Mouse (Mus musculus) hindbrain, postnatal 0 days (tissue): ENCODE measurements around the gene Ano7. TPM values are rescaled to one million over a fixed set of nuclear protein-coding genes. Genes with fewer than 3 reads are reported as not detected.

ENCODE experiments used
- ATAC-seq: fragments of 200-750 bp; cut with Nextera tagmentation; 2 replicates; pipeline ENCODE4 v1.8.0; 2017; ENCODE audit warnings: mild to moderate bottlenecking, moderate TSS enrichment, moderate library complexity
- DNase-seq: peaks from one replicate; pipeline ENCODE4 v3.0.0-alpha.2; 2015; ENCODE audit warnings: low spot score
- H3K27ac ChIP-seq: fragments of 300-500 bp; sonication (generic); 2 replicates; pipeline ENCODE4 v1.5.1; 2014; ENCODE audit warnings: mild to moderate bottlenecking
- H3K27me3 ChIP-seq: fragments of 300-500 bp; sonication (generic); 2 replicates; pipeline ENCODE4 v1.6.1; 2014; ENCODE audit warnings: low read length, mixed read lengths; ENCODE audit not compliant: insufficient read depth
- H3K36me3 ChIP-seq: fragments of 300-500 bp; sonication (generic); 2 replicates; pipeline ENCODE4 v1.6.1; 2014; ENCODE audit warnings: low read length, mixed read lengths; ENCODE audit not compliant: insufficient read depth
- H3K4me1 ChIP-seq: fragments of 300-500 bp; sonication (generic); 2 replicates; pipeline ENCODE4 v1.6.1; 2014; ENCODE audit warnings: antibody characterized with exemption, low read length, mixed read lengths; ENCODE audit not compliant: insufficient read depth
- H3K4me2 ChIP-seq: fragments of 300-500 bp; sonication (generic); 2 replicates; pipeline ENCODE4 v1.6.1; 2014; ENCODE audit warnings: low read depth, mild to moderate bottlenecking, low read length, moderate library complexity, mixed read lengths
- H3K4me3 ChIP-seq: fragments of 300-500 bp; sonication (generic); 2 replicates; pipeline ENCODE4 v1.5.1; 2014; ENCODE audit warnings: low read length
- H3K9ac ChIP-seq: fragments of 300-500 bp; sonication (generic); replicated peaks from 2 replicates; pipeline ENCODE4 v1.6.1; 2014; ENCODE audit warnings: mild to moderate bottlenecking, low read length, moderate library complexity, mixed read lengths
- H3K9me3 ChIP-seq: fragments of 300-500 bp; sonication (generic); 2 replicates; pipeline ENCODE4 v1.6.1; 2016; ENCODE audit warnings: low read length, mixed read lengths
- CTCF ChIP-seq: IDR thresholded peaks from 2 replicates; pipeline ENCODE4 v1.5.1; 2016; ENCODE audit warnings: antibody characterized with exemption, control low read depth, low read depth
- WGBS: fragments of 180-500 bp; shearing (Covaris S2); extraction: QIAGEN DNeasy Blood & Tissue Kit; methylation state at CpG from one replicate; pipeline ENCODE4 v1.1.7; 2014; 5-methylcytosine and 5-hydroxymethylcytosine counted together
- polyA plus RNA-seq: library from polyadenylated mRNA; unstranded; fragments of >200 nt; fragmentation: Nextera tagmentation; extraction: Ambion mirVana; gene quantifications from 2 replicates; pipeline ENCODE4 v1.2.1, GENCODE M21; 2015
- total RNA-seq: library from RNA; depleted of rRNA; stranded (reverse); fragments of >200 nt; gene quantifications from 2 replicates; pipeline ENCODE4 v1.2.3, GENCODE M21; 2014; rRNA removed

The Ano7 gene
- total RNA-seq (0.22 and 0.89 TPM in 2 replicates), polyA plus RNA-seq (1.9 and 2.3 TPM in 2 replicates)

GRCm38 (mm10) chr1:93373665-93374064 lies at the start of gene Ano7:
TSS of gene Ano7 (plus strand) at chr1:93373930.
- ATAC-seq (0 out of 2 replicates have a peak, but pooled peaks have one; percentile 38), DNase-seq (no peak)
- Histone ChIP-seq H3K9me3 (no peaks in the 10 kb centered on the region), H3K9ac (no peak within 1 kb of the TSS), H3K27me3 (no peaks in the 10 kb centered on the region), H3K4me1 (no peaks in the 10 kb centered on the region), H3K27ac (no peak within 1 kb of the TSS), H3K36me3 (no peaks in the 10 kb centered on the region), H3K4me3 (no peak within 1 kb of the TSS), H3K4me2 (no peak within 1 kb of the TSS)
- no peak for TF ChIP-seq CTCF
- WGBS, result 80% methylated on average over 4 of the region's 4 CpGs

GRCm38 (mm10) chr1:93323973-93324372 lies 49.8 kb upstream of the Ano7 start:
- H3K27me3 ChIP-seq, result no peaks in the 10 kb centered on the region
- ATAC-seq (no peak), DNase-seq (no peak)
- no peak for TF ChIP-seq CTCF
- H3K9me3 ChIP-seq, result no peaks in the 10 kb centered on the region
- no peak overlapping the region for H3K4me3 ChIP-seq
- no peak overlapping the region for H3K27ac ChIP-seq
- peaks cover 58% of the 10 kb centered on the region for H3K36me3 ChIP-seq
- no peaks in the 10 kb centered on the region for H3K4me1 ChIP-seq
- no peak overlapping the region for H3K4me2 ChIP-seq
- no peak overlapping the region for H3K9ac ChIP-seq
- 93% methylated on average over 6 of the region's 6 CpGs for WGBS

GRCm38 (mm10) chr1:93326446-93326845 lies 47.3 kb upstream of the Ano7 start:
- no peak overlapping the region for H3K4me3 ChIP-seq
- H3K27me3 ChIP-seq, result no peaks in the 10 kb centered on the region
- TF ChIP-seq CTCF, result no peak
- ATAC-seq (no peak), DNase-seq (no peak)
- H3K27ac ChIP-seq, result no peak overlapping the region
- H3K4me2 ChIP-seq, result no peak overlapping the region
- WGBS, result 85% methylated on average over 3 of the region's 3 CpGs
- H3K9ac ChIP-seq, result no peak overlapping the region
- no peaks in the 10 kb centered on the region for H3K4me1 ChIP-seq
- H3K9me3 ChIP-seq, result no peaks in the 10 kb centered on the region
- peaks cover 34% of the 10 kb centered on the region for H3K36me3 ChIP-seq

GRCm38 (mm10) chr1:93334621-93335020 lies 39.1 kb upstream of the Ano7 start:
- DNase-seq, result no peak

GRCm38 (mm10) chr1:93342648-93343503 lies 30.9 kb upstream of the Ano7 start, which contains the start of the genes Ppp1r7 and Pask:
TSS of gene Ppp1r7 (plus strand) at chr1:93342854.
TSS of gene Pask (minus strand) at chr1:93343482.
- Histone ChIP-seq H3K36me3 (no peaks in the 10 kb centered on the region), H3K9ac (peak within 1 kb of the TSS; percentile 79), H3K4me2 (peak within 1 kb of the TSS; percentile 64), H3K4me3 (peak within 1 kb of the TSS; percentile 66), H3K4me1 (peaks cover 8% of the 10 kb centered on the region), H3K9me3 (no peaks in the 10 kb centered on the region), H3K27ac (peak within 1 kb of the TSS; percentile 75), H3K27me3 (no peaks in the 10 kb centered on the region)
- DNase-seq (peak; percentile 98), ATAC-seq (peak; percentile 95)
- WGBS, result under 1% methylated on average over 63 of the region's 63 CpGs
- no peak for TF ChIP-seq CTCF

More at GRCm38 (mm10) chr1:93334621-93335020, 39.1 kb upstream of the Ano7 start:
- Histone ChIP-seq H3K27ac (no peak overlapping the region), H3K4me3 (no peak overlapping the region), H3K4me2 (no peak overlapping the region), H3K27me3 (no peaks in the 10 kb centered on the region), H3K4me1 (no peaks in the 10 kb centered on the region), H3K9ac (no peak overlapping the region), H3K36me3 (peaks cover 5% of the 10 kb centered on the region; the same call in 1 of the 2 replicates), H3K9me3 (no peaks in the 10 kb centered on the region)
- no peak for ATAC-seq
- WGBS, result 78% methylated on average over 2 of the region's 2 CpGs
- no peak for TF ChIP-seq CTCF

- H3K9me3 ChIP-seq, result no peaks in the 10 kb centered on the region
- H3K9ac ChIP-seq, result peak overlapping the region; percentile 79
- WGBS, result under 1% methylated on average over 39 of the region's 39 CpGs
- no peaks in the 10 kb centered on the region for H3K36me3 ChIP-seq
- ATAC-seq, result peak; percentile 96
- peak; percentile 64 for TF ChIP-seq CTCF
- no peaks in the 10 kb centered on the region for H3K27me3 ChIP-seq
- peak; percentile 99 for DNase-seq
- H3K4me1 ChIP-seq, result peaks cover 8% of the 10 kb centered on the region
- peak overlapping the region; percentile 64 for H3K4me2 ChIP-seq
- H3K4me3 ChIP-seq, result peak overlapping the region; percentile 66
- peak overlapping the region; percentile 75; the same call in 1 of the 2 replicates for H3K27ac ChIP-seq
Observed at GRCm38 (mm10) chr1:93343504-93344047, 30.2 kb upstream of the Ano7 start.
